Comparison of ENCODE assay signal across 18 mouse cellular contexts in genomic region chr1:24361990-24362635, GRCm38 (mm10).
A peak's percentile ranks its signal among the peaks of the same experiment; 100 is the strongest.
DNase-seq lines count a peak whose midpoint lies in the region; ATAC-seq lines count a peak whose summit lies in the region.
"Had no signal": no experiment of that assay in that cellular context is flagged by ENCODE, and none has a peak within 500 bp of the region (broad histone marks: within the 10 kb centered on the region; RNA-seq: fewer than 3 reads in every experiment).

No protein-coding gene starts in this region.

- DNase-seq in frontal cortex, postnatal 25 days (ENCODE audit: low spot score in 2 of 2) = no peak
- DNase-seq in layer of hippocampus, postnatal 14 days (ENCODE audit: low spot score in 2 of 2) = peak; percentile 31 to 63
- no peak for DNase-seq in layer of hippocampus, postnatal 36 days
- DNase-seq in cerebellum, adult 8-10 months = peak; percentile 18
- peak; percentile 45 for DNase-seq in retina, embryonic 14.5 days (ENCODE audit: low spot score)
- no peak for DNase-seq in heart, adult 8-10 months (ENCODE audit: low spot score)
- DNase-seq: adrenal gland, postnatal 10 days; B cell, adult 2 months; gastrocnemius, postnatal 36 days; lung, adult 18-20 months; midbrain, embryonic 14.5 days; right cerebral cortex, adult 18-20 months had no signal

- H3K4me2 ChIP-seq in midbrain, embryonic 13.5 days (replicated peaks) = no peak overlapping the region
- H3K4me2 ChIP-seq: embryonic facial prominence, embryonic 12.5 days; heart, embryonic 15.5 days had no signal

- H3K27me3 ChIP-seq in midbrain, embryonic 13.5 days = no peaks in the 10 kb centered on the region
- H3K27me3 ChIP-seq: embryonic facial prominence, embryonic 12.5 days; heart, embryonic 15.5 days had no signal

- H3K9ac ChIP-seq in midbrain, embryonic 13.5 days (replicated peaks) = no peak overlapping the region
- H3K9ac ChIP-seq: embryonic facial prominence, embryonic 12.5 days; heart, embryonic 15.5 days had no signal

- no peak overlapping the region for H3K4me3 ChIP-seq in midbrain, embryonic 13.5 days (replicated peaks)
- H3K4me3 ChIP-seq: embryonic facial prominence, embryonic 12.5 days; heart, embryonic 15.5 days; left cerebral cortex, adult 2 months had no signal

- no peak overlapping the region for H3K27ac ChIP-seq in midbrain, embryonic 13.5 days
- H3K27ac ChIP-seq: embryonic facial prominence, embryonic 12.5 days; heart, embryonic 15.5 days; left cerebral cortex, adult 2 months; macrophage had no signal

- H3K4me1 ChIP-seq in midbrain, embryonic 13.5 days (replicated peaks) = no peaks in the 10 kb centered on the region
- H3K4me1 ChIP-seq: embryonic facial prominence, embryonic 12.5 days; heart, embryonic 15.5 days had no signal

- 85% methylated on average over 13 of the region's 13 CpGs for WGBS in midbrain, embryonic 13.5 days

- H3K9me3 ChIP-seq in midbrain, embryonic 13.5 days = no peaks in the 10 kb centered on the region
- H3K9me3 ChIP-seq: embryonic facial prominence, embryonic 12.5 days; heart, embryonic 15.5 days had no signal

- ATAC-seq in frontal cortex, adult (ENCODE audit: low TSS enrichment) = peak; percentile 94
- ATAC-seq in midbrain, embryonic 13.5 days = no peak

- no peaks in the 10 kb centered on the region for H3K36me3 ChIP-seq in midbrain, embryonic 13.5 days
- H3K36me3 ChIP-seq: embryonic facial prominence, embryonic 12.5 days; heart, embryonic 15.5 days had no signal

Comparison
In these comparisons a context has a peak if more than half of its experiments do, and no peak if none do; other contexts are left out.
1. DNase-seq: peak in layer of hippocampus, postnatal 14 days (2 of 2), cerebellum, adult 8-10 months (single experiment) and retina, embryonic 14.5 days (single experiment); none in frontal cortex, postnatal 25 days (0 of 2), layer of hippocampus, postnatal 36 days (0 of 2) and heart, adult 8-10 months (single experiment).